Mouse (Mus musculus): ENCODE results near the gene Ptpn13. TPM values are rescaled to one million over a fixed set of nuclear protein-coding genes. Genes with fewer than 3 reads are reported as not detected.

Ptpn13 gene
- polyA plus RNA-seq, 1 experiment from 2014 or later: 10.8 TPM

DNA sequence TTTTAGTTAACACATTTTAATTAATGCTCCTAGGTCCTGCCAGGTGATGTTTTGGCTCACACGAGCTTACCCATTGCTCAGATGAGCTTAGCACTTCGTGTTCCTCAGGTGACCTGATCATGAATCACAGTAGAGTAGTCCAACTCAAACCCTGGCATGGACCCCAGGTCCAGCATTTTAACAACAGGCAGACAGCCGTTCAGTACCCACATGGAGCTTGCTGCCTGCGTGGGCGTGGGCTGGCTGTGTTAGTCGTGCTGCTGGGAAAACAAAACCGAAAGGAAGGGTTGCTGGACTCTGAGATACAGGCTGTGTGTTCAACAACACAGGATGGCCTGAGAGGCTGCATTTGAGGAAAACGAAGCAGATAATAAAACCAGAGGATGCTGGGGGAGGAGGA, 167.7 kb downstream of the Ptpn13 start:
- Histone ChIP-seq H3K27ac (no peak overlapping the region), H3K4me3 (no peak overlapping the region), H3K9me3 (no peaks in the 10 kb centered on the region), H3K4me2 (replicated peaks) (no peak overlapping the region), H3K4me1 (peaks cover 16% of the 10 kb centered on the region), H3K9ac (no peak overlapping the region), H3K27me3 (no peaks in the 10 kb centered on the region), H3K36me3 (peaks cover 13% of the 10 kb centered on the region)
- ATAC-seq (ENCODE audit: low FRiP score, low read depth): no peak
- WGBS: 78% methylated on average over 8 of the region's 8 CpGs

DNA sequence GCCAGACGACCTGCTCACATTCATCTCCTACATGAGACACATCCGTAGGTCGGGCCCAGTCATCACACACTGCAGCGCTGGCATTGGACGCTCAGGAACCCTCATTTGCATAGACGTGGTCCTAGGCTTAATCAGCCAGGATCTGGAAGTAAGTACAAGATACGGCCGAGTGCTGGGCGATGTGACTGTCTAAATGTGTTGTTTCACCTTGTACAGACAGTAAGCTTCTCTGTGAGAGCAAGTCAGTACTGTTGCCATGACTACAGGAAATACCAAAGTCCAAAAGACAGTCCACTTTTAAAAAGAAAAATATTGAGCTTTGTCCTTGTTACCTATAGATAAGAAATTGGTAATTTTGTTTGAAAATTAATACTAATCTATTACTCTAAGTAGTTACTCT, 168.6 kb downstream of the Ptpn13 start:
- H3K36me3 ChIP-seq: peaks cover 7% of the 10 kb centered on the region; the same call in 1 of the 2 replicates
- 87% methylated on average over 9 of the region's 9 CpGs for WGBS
- H3K9ac ChIP-seq: no peak overlapping the region
- no peaks in the 10 kb centered on the region for H3K9me3 ChIP-seq
- no peaks in the 10 kb centered on the region for H3K27me3 ChIP-seq
- no peak overlapping the region for H3K4me3 ChIP-seq
- no peak overlapping the region for H3K4me2 ChIP-seq (replicated peaks)
- peaks cover 19% of the 10 kb centered on the region for H3K4me1 ChIP-seq
- H3K27ac ChIP-seq: no peak overlapping the region
- ATAC-seq (ENCODE audit: low FRiP score, low read depth): no peak

DNA sequence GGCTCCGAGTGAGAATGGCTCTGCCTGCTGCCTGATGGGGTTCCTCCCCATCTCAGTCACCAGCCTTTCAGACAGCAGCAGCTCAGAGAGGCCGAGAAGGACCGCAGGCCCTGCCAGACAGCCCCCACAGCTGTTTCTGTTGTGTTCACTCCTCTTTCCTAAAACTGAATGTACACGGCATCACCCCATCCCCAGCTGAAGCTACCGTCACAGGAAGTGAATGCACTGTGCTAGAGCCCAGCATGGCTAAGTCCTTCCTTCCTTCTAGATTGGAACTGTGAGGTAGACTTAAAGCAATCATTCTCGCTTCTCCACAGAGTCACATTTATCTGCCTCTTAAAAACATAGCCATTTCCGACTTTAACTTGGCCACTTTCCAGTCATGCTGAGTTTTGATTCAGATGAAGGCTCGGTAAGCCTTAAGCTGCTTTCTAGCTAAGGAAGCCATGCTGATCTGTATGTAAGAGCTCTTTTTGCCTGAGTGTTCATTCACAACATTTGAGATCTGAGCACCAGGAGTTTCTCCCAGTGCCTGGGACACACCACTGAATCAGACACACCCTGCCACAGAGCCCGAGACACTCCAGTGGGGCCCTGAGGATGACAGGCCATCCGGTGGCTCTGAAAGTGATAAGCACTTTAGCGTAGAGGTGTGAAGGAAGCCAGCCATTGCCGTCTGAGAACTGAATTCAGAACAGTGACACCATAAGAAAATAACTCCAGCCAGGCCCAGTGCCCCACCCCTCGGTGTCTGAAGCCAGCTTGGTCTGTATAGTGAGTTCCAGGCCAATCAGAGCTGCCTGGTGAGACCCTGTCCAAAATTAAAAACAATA, 170.6 kb downstream of the Ptpn13 start:
- Histone ChIP-seq H3K27me3 (no peaks in the 10 kb centered on the region), H3K4me1 (peaks cover 27% of the 10 kb centered on the region), H3K27ac (no peak overlapping the region), H3K9ac (no peak overlapping the region), H3K36me3 (peaks cover 7% of the 10 kb centered on the region; the same call in 1 of the 2 replicates), H3K4me3 (no peak overlapping the region), H3K9me3 (no peaks in the 10 kb centered on the region), H3K4me2 (replicated peaks) (no peak overlapping the region)
- 58% methylated on average over 13 of the region's 13 CpGs for WGBS
- ATAC-seq (ENCODE audit: low FRiP score, low read depth): no peak

DNA sequence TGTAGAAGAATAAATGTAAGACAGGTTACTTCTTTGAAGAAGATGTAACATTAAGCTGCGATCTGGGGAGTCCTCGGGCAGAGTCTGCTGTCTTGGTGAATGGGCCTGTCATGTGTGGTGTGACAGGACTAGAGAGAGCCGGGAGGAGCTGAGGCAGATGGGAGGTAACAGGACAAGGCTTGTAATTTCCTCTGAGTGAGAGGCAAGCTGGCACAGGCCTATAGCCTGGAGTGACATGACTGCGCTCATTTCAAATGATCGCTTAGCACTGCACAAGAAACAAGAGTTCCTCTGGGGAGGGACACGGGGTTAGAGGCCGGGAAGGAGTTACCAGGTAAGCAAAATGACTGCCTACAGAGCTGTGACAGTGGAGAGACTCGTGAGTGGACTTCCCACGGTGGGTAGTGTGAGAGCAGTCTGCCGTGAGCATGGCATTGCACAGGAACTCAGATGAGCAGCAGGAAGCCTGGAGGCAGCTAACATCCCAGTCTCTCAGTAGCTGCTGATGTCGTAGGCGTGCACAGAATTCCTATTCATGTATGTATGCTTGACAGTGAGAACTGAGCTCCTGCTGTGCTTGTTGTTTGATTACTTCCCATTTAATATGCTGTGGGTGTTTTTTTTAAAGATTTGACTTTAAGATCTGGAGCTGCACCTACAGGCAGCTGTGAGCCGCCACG, 171.6 kb downstream of the Ptpn13 start:
- H3K9ac ChIP-seq: no peak overlapping the region
- no peaks in the 10 kb centered on the region for H3K36me3 ChIP-seq
- no peak overlapping the region for H3K4me2 ChIP-seq (replicated peaks)
- peak; percentile 58 for ATAC-seq (ENCODE audit: low FRiP score, low read depth)
- H3K4me1 ChIP-seq: peaks cover 27% of the 10 kb centered on the region
- no peak overlapping the region for H3K4me3 ChIP-seq
- H3K27ac ChIP-seq: no peak overlapping the region; the same call in 1 of the 2 replicates
- H3K9me3 ChIP-seq: no peaks in the 10 kb centered on the region
- H3K27me3 ChIP-seq: no peaks in the 10 kb centered on the region
- WGBS: 70% methylated on average over 14 of the region's 14 CpGs

DNA sequence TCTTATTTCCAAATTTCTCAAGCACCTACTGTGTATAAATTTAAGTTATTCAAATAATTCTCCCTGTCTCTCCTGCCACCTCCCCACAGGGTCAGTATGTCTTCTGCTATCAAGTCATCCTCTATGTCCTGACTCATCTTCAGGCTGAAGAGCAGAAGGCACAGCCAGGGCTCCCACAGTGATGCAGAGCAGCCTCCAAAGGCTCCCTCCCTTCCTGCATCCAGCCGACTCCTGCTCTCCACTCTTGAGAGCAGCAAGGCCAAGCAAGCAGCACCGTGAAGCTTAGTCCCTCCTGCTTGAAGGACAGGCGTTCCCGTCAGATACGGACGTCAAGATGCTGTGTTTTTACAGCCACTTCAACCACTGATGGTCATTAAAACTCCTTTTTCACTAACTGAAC, 172.6 kb downstream of the Ptpn13 start:
- WGBS: 59% methylated on average over 6 of the region's 6 CpGs

DNA sequence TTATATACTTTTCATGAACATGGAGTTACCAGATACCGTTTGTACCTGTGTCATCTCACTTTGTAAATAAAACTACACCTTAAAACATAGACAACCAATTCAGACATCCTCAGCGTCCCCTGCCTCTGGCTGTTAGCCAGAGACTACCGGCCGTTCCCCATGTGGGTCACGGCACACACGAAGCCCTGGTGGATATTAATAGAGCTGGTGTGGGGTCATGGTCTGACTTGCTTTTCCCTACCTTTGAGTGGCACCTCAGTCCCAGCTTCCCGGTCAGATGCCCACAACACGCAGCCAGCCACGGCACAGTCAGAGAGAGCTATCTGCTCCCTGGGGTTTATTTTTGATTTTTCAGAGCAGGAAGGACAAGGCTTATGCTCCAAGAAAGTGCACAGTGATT, 173.3 kb downstream of the Ptpn13 start:
- Histone ChIP-seq H3K4me1 (peaks cover 27% of the 10 kb centered on the region), H3K27ac (peak overlapping the region; percentile 10; the same call in 1 of the 2 replicates), H3K9ac (no peak overlapping the region), H3K4me3 (no peak overlapping the region), H3K36me3 (no peaks in the 10 kb centered on the region), H3K27me3 (no peaks in the 10 kb centered on the region), H3K9me3 (no peaks in the 10 kb centered on the region), H3K4me2 (replicated peaks) (no peak overlapping the region)
- ATAC-seq (ENCODE audit: low FRiP score, low read depth): no peak
- WGBS: 78% methylated on average over 9 of the region's 9 CpGs

More for the DNA sequence above, 172.6 kb downstream of the Ptpn13 start:
- Histone ChIP-seq H3K27me3 (no peaks in the 10 kb centered on the region), H3K4me1 (peaks cover 27% of the 10 kb centered on the region), H3K9me3 (no peaks in the 10 kb centered on the region), H3K27ac (no peak overlapping the region), H3K4me2 (replicated peaks) (no peak overlapping the region), H3K4me3 (no peak overlapping the region), H3K36me3 (no peaks in the 10 kb centered on the region), H3K9ac (no peak overlapping the region)
- ATAC-seq (ENCODE audit: low FRiP score, low read depth): no peak

DNA sequence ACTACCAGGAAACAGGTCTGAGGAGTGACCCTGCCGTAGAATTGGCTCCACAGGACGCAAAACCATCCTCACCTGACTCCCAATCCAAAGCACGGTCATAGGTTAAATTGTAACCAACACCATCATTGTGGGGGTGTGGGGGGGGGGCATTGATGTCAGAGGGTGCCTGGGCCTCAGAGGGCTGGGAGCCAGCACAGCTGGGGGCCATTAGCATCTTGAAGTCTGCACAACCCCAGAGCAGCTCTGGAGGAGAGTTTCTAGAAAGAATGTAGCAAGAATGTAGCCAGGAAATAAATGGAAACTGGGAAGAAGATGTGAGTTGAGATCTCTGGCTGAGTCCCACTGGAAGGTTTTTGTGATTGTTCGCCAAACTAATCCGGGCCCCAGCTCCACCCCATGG, 173.9 kb downstream of the Ptpn13 start:
- Histone ChIP-seq H3K9ac (no peak overlapping the region), H3K27ac (peak overlapping the region; percentile 10; the same call in 1 of the 2 replicates), H3K4me1 (peaks cover 27% of the 10 kb centered on the region), H3K4me2 (replicated peaks) (no peak overlapping the region), H3K9me3 (no peaks in the 10 kb centered on the region), H3K27me3 (no peaks in the 10 kb centered on the region), H3K4me3 (no peak overlapping the region), H3K36me3 (no peaks in the 10 kb centered on the region)
- 70% methylated on average over 5 of the region's 5 CpGs for WGBS
- ATAC-seq (ENCODE audit: low FRiP score, low read depth): no peak

DNA sequence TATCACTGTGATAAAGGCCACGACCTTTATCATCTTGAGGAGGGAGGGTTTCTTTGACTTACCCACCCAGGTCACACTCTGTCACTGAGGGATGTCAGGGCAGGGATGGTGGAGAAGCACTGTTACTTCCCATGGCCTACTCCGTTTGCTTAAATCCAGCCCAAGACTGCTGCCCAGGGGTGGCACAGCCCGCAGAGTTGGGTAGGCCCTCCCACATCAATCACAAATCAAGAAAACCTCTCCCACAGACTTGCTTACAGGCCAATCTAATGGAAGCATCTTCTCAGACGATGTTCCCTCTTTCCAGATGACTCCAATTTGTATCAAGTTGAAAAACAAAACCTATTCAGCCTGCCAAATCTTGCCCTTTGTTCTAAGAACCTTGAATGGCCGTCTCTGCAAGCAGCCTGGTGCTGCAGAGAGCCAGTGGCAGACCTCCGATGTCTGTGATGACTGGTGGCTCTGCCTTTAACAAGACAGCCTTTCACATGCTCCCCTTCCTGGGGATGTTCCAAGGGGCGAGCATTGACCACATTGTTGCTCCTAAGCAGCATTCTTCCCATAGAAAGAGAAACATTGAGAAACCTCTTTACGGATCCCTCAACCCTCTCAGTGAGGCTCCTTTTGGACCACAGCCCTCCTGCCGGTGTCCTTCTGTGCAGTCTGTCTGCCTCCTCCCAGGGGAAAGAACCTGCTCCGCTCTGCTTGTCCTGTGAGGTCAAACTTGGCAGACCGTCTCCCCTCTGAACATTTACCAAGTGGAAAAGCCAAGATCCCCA, 178.3 kb downstream of the Ptpn13 start:
- no peak for ATAC-seq (ENCODE audit: low FRiP score, low read depth)
- Histone ChIP-seq H3K36me3 (no peaks in the 10 kb centered on the region), H3K9me3 (no peaks in the 10 kb centered on the region), H3K27me3 (no peaks in the 10 kb centered on the region), H3K27ac (no peak overlapping the region), H3K9ac (no peak overlapping the region), H3K4me1 (peaks cover 11% of the 10 kb centered on the region; the same call in 1 of the 2 replicates), H3K4me3 (no peak overlapping the region), H3K4me2 (replicated peaks) (no peak overlapping the region)
- WGBS: 75% methylated on average over 11 of the region's 11 CpGs

DNA sequence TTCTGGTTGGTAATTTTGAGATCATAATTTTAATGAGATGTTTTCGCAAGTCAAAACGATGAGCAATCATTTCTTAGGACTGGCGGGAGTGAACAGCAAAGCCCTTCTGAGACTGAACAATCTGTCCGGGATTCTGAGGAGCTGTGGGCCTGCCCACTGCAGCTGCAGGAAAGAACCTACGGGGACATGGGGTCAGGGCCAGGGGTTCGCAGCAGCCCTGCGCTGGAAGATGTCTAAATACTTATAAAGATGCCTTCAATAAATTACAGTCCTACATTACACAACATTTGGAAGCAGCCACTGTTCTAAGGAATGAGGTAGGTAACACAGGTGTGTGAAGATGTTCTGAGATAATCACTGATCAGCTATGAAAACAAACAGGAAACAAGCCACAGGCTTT, 180.7 kb downstream of the Ptpn13 start:
- WGBS: 78% methylated on average over 7 of the region's 7 CpGs
- Histone ChIP-seq H3K36me3 (no peaks in the 10 kb centered on the region), H3K27me3 (no peaks in the 10 kb centered on the region), H3K9ac (no peak overlapping the region), H3K4me1 (no peaks in the 10 kb centered on the region), H3K4me3 (no peak overlapping the region), H3K4me2 (replicated peaks) (no peak overlapping the region), H3K9me3 (no peaks in the 10 kb centered on the region), H3K27ac (no peak overlapping the region)
- no peak for ATAC-seq (ENCODE audit: low FRiP score, low read depth)

DNA sequence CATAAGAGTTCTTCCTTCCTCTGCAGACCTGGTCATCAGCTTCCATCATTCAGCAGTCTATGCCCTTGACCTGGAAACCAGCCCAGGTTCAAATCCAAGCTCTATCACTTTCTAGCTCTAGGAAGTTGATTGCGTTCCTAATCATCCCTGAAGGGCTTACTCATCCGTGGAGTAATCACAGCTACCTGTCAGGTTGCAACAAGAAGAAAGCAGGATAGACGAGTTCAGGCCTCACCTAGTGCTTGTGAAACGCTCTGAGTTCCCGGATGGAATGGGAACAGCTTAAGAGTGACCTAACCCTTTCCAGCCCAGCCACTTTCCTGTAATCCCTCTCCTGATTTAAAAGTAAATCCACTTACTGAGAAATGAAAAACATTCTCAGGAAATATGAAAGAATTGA, 185.2 kb downstream of the Ptpn13 start:
- H3K4me3 ChIP-seq: no peak overlapping the region
- H3K9me3 ChIP-seq: no peaks in the 10 kb centered on the region
- H3K27me3 ChIP-seq: no peaks in the 10 kb centered on the region
- no peak overlapping the region for H3K27ac ChIP-seq
- no peaks in the 10 kb centered on the region for H3K4me1 ChIP-seq
- no peaks in the 10 kb centered on the region for H3K36me3 ChIP-seq
- ATAC-seq (ENCODE audit: low FRiP score, low read depth): no peak
- no peak overlapping the region for H3K9ac ChIP-seq
- WGBS: 61% methylated on average over 5 of the region's 5 CpGs
- H3K4me2 ChIP-seq (replicated peaks): no peak overlapping the region

DNA sequence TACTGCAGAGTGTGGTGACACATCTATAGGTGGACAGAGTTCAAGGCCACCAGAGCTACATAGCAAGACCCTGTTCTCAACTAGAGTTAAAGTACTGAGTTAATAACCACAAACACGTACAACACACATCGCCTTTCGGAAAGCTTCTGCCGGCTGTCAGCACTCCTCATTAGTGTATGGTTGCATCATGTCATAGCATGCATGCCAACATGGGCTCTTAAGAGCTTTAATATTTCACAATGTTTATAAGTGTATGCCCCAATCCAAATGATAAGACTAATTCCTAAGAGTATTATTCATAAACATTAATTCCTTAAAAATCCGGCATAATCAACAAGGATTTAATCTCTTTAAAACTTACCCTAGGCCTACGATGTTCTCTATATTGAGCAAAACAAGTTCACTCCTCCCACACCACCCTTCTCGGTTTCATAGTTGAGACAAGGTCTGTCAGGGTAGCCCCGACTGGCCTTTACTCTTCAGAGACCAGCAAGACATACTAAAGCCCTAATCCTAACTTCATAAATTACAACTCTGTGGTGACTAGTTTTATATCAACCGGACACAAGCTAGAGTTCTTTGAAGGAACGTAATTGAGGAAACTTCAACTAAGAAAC, 186.0 kb downstream of the Ptpn13 start:
- Histone ChIP-seq H3K4me1 (no peaks in the 10 kb centered on the region), H3K9ac (no peak overlapping the region), H3K4me3 (no peak overlapping the region), H3K4me2 (replicated peaks) (no peak overlapping the region), H3K9me3 (no peaks in the 10 kb centered on the region), H3K27me3 (no peaks in the 10 kb centered on the region), H3K27ac (no peak overlapping the region), H3K36me3 (no peaks in the 10 kb centered on the region)
- WGBS: 89% methylated on average over 10 of the region's 10 CpGs
- ATAC-seq (ENCODE audit: low FRiP score, low read depth): no peak

DNA sequence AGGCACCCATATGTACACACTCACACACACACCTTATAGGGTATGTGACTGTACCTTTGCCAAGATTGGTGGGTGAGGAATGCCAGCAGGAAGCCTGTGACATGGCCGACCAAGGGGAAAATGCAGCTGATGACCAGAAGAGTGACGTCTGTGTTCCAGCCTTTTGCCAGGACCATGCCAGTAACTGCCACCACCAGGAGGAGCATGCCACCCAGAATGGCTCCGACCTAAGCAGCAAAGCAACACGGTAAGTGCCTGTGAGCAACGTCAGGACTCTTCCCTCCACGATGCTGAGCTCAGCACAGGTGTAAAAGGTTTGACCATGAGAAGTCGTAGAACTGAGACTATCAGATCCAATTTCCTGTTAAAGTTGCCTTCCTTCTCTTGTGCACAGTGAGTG, 187.3 kb downstream of the Ptpn13 start:
- Histone ChIP-seq H3K4me1 (no peaks in the 10 kb centered on the region), H3K9ac (no peak overlapping the region), H3K36me3 (no peaks in the 10 kb centered on the region), H3K9me3 (no peaks in the 10 kb centered on the region), H3K27me3 (no peaks in the 10 kb centered on the region), H3K4me3 (no peak overlapping the region), H3K27ac (no peak overlapping the region), H3K4me2 (replicated peaks) (no peak overlapping the region)
- ATAC-seq (ENCODE audit: low FRiP score, low read depth): no peak
- WGBS: 83% methylated on average over 7 of the region's 7 CpGs

Measured in limb, embryonic 13.5 days (tissue).